Mouse (Mus musculus) intestine, postnatal 0 days (tissue): ENCODE data around the gene Vmn1r139. TPM values are rescaled to one million over a fixed set of nuclear protein-coding genes. Genes with fewer than 3 reads are reported as not detected.
"Not testable (repeated sequence)": the region's sequence is repeated elsewhere in the genome, so short reads cannot be mapped to it uniquely, and the experiment has no call there.

Source experiments
- ATAC-seq: fragments of 200-750 bp; cut with Nextera tagmentation; 2 replicates; pipeline ENCODE4 v1.8.0; 2017; ENCODE audit warnings: mild to moderate bottlenecking, moderate TSS enrichment, moderate library complexity
- H3K27ac ChIP-seq: fragments of 300-500 bp; sonication (generic); 2 replicates; pipeline ENCODE4 v1.5.1; 2014; ENCODE audit warnings: mild to moderate bottlenecking, low read depth, low read length, moderate library complexity
- H3K27me3 ChIP-seq: fragments of 300-500 bp; sonication (generic); replicated peaks from 2 replicates; pipeline ENCODE4 v1.6.1; 2014; ENCODE audit warnings: low read length, mixed read lengths; ENCODE audit not compliant: control insufficient read depth, insufficient read depth
- H3K36me3 ChIP-seq: fragments of 300-500 bp; sonication (generic); 2 replicates; pipeline ENCODE4 v1.6.1; 2014; ENCODE audit warnings: mild to moderate bottlenecking, moderate library complexity; ENCODE audit not compliant: control insufficient read depth, insufficient read depth
- H3K4me1 ChIP-seq: fragments of 300-500 bp; sonication (generic); replicated peaks from 2 replicates; pipeline ENCODE4 v1.6.1; 2014; ENCODE audit warnings: antibody characterized with exemption, low read length, mixed read lengths; ENCODE audit not compliant: control insufficient read depth, insufficient read depth
- H3K4me2 ChIP-seq: fragments of 300-500 bp; sonication (generic); replicated peaks from 2 replicates; pipeline ENCODE4 v1.6.1; 2014; ENCODE audit warnings: low read depth, mild to moderate bottlenecking, moderate library complexity
- H3K4me3 ChIP-seq: fragments of 300-500 bp; sonication (generic); 2 replicates; pipeline ENCODE4 v1.5.1; 2014; ENCODE audit warnings: low read depth, low read length
- H3K9ac ChIP-seq: fragments of 300-500 bp; sonication (generic); 2 replicates; pipeline ENCODE4 v1.6.1; 2014; ENCODE audit warnings: mild to moderate bottlenecking, low read depth, low read length
- H3K9me3 ChIP-seq: fragments of 300-500 bp; sonication (generic); 2 replicates; pipeline ENCODE4 v1.6.1; 2016; ENCODE audit warnings: mixed run types; ENCODE audit not compliant: control insufficient read depth
- WGBS: fragments of 180-500 bp; shearing (Covaris S2); extraction: QIAGEN DNeasy Blood & Tissue Kit; methylation state at CpG from one replicate; pipeline ENCODE4 v1.1.7; 2014; 5-methylcytosine and 5-hydroxymethylcytosine counted together
- polyA plus RNA-seq: library from polyadenylated mRNA; unstranded; fragments of >200 nt; fragmentation: Nextera tagmentation; extraction: Ambion mirVana; gene quantifications from 2 replicates; pipeline ENCODE4 v1.2.1, GENCODE M21; 2015

Vmn1r139 gene
- polyA plus RNA-seq, result not detected in 2 replicates

DNA sequence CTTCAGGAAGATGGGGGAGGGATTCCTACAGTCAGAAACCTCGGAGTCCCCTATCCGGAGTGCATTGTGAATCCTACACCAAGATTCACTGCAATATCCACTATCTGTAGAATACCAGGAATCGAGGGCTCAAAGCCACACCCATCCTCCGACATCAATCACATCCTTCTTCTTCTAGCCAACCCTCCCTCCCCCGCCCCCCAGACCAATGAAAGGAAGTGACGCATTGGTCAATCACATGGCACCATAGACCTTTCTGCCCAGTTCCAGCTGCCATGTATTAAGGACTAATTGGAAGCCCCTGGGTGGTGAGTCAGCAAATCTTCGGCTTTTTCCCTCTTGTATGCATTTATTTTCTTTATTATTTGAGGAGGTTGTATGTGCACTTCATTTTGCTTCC lies at the start of gene Vmn1r139:
TSS of gene Vmn1r139 (plus strand) at position 301 of the 400 bp plus-strand sequence.
- H3K9me3 ChIP-seq, H3K27ac ChIP-seq, ATAC-seq, H3K4me2 ChIP-seq, H3K27me3 ChIP-seq, H3K4me3 ChIP-seq, H3K4me1 ChIP-seq, H3K9ac ChIP-seq, H3K36me3 ChIP-seq: not testable (repeated sequence)
- WGBS, result no CpG with 5 or more reads among the region's 7 CpGs

DNA sequence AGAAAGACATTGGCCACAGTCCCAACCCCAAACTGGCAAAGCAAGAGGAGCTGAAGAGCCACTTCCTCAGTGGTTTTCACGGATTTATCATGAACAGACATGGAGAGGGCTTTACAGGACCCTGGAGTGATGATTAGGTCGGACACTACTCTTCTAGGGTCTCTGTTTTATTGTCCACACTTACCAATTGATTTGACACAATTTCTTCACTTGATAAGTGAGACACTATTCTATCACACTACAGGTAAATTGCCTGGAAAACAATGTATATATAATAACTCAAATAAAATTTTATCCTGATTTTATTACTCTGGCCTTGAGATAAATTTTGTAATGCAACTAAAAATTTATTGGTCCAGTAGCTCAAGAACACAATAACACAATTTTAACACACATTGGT lies 40.1 kb upstream of the Vmn1r139 start, which contains the start of gene Vmn1r138:
TSS of gene Vmn1r138 (minus strand) at position 101 of the 400 bp plus-strand sequence.
- H3K27ac ChIP-seq, H3K4me2 ChIP-seq, ATAC-seq, H3K9ac ChIP-seq, H3K4me3 ChIP-seq, H3K36me3 ChIP-seq, H3K4me1 ChIP-seq, H3K9me3 ChIP-seq, H3K27me3 ChIP-seq: not testable (repeated sequence)
- no CpG with 5 or more reads among the region's 2 CpGs for WGBS

DNA sequence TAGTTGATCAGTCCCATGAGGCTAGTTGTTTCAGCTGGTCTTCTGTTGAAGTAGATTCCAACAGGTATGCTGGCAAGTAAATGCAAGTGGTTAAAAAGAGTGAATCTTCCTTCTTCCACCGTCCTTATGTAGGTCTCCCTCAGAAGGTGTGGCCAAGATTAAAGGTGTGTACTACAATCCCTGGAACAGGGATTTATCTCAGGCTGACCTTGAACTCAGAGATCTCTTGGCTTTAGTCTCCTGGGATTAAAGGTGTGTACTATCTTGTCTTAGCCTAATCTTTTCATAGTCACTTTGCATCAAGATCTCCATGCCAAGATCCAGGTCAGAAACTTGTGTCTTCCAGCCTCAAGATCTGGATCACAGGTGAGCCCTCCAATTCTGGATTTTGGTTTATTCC lies 12.7 kb upstream of the Vmn1r139 start, which contains the start of gene Gm6176:
TSS of gene Gm6176 (minus strand) at position 101 of the 400 bp plus-strand sequence.
- not testable (repeated sequence) for ATAC-seq, H3K9me3 ChIP-seq, H3K4me1 ChIP-seq, H3K4me3 ChIP-seq, H3K27ac ChIP-seq, H3K36me3 ChIP-seq, H3K27me3 ChIP-seq, H3K4me2 ChIP-seq, H3K9ac ChIP-seq
- WGBS, result no CpG with 5 or more reads among the region's 1 CpGs

DNA sequence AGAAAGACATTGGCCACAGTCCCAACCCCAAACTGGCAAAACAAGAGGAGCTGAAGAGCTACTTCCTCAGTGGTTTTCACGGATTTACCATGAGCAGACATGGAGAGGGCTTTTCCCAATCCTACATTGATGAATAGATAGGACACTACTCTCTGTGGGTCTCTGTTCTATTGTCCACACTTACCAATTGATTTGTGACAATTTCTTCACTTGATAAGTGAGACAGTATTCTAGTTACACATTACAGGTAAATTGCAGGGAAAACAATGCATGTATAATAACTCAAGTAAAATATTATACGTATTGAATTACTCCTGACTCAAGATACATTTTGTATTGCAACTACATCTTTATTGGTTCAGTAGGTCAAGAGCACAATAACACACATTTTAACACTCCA lies 49.3 kb downstream of the Vmn1r139 start, which contains the start of gene Gm16451:
TSS of gene Gm16451 (minus strand) at position 101 of the 400 bp plus-strand sequence.
- WGBS, result no CpG with 5 or more reads among the region's 2 CpGs
- ATAC-seq, H3K4me3 ChIP-seq, H3K4me2 ChIP-seq, H3K36me3 ChIP-seq, H3K27me3 ChIP-seq, H3K4me1 ChIP-seq, H3K27ac ChIP-seq, H3K9me3 ChIP-seq, H3K9ac ChIP-seq: not testable (repeated sequence)

DNA sequence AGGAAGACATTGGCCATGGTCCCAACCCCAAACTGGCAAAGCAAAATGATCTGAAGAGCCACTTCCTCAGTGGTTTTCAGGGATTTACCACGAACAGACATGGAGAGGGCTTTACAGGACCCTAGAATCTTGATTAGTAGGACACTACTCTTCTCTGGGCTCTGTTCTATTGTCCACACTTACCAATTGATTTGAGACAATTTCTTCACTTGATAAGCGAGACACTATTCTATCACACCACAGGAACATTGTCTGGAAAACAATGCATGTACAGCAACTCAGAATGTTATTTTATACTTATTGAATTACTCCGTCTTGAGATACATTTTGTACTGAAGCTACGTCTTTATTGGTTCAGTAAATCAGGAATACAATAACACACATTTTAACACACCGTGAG lies 65.8 kb downstream of the Vmn1r139 start, which contains the start of gene Gm10666:
TSS of gene Gm10666 (minus strand) at position 101 of the 400 bp plus-strand sequence.
- not testable (repeated sequence) for H3K4me3 ChIP-seq, ATAC-seq, H3K9ac ChIP-seq, H3K9me3 ChIP-seq, H3K4me1 ChIP-seq, H3K36me3 ChIP-seq, H3K27ac ChIP-seq, H3K27me3 ChIP-seq, H3K4me2 ChIP-seq
- no CpG with 5 or more reads among the region's 5 CpGs for WGBS

Other genes starting within 250 kb of the Vmn1r139 start
- gene Vmn1r135, start 236.7 kb upstream of the Vmn1r139 start, polyA plus RNA-seq, result not detected in 2 replicates
- gene Gm5725, start 224.8 kb upstream of the Vmn1r139 start, polyA plus RNA-seq, result not detected in 2 replicates
- gene Gm5891, start 147.8 kb upstream of the Vmn1r139 start, polyA plus RNA-seq, result not detected in 2 replicates
- gene Vmn1r137, start 74.5 kb upstream of the Vmn1r139 start, polyA plus RNA-seq, result not detected in 2 replicates
- gene Vmn1r138, start 40.2 kb upstream of the Vmn1r139 start, polyA plus RNA-seq, result not detected in 2 replicates
- not detected in 2 replicates for gene Gm6176, start 12.8 kb upstream of the Vmn1r139 start, polyA plus RNA-seq
- gene Gm16451, start 49.2 kb downstream of the Vmn1r139 start, polyA plus RNA-seq, result not detected in 2 replicates
- gene Gm10666, start 65.7 kb downstream of the Vmn1r139 start, polyA plus RNA-seq, result not detected in 2 replicates
- not detected in 2 replicates for gene Vmn1r142, start 95.0 kb downstream of the Vmn1r139 start, polyA plus RNA-seq
- not detected in 2 replicates for gene Vmn1r143, start 120.3 kb downstream of the Vmn1r139 start, polyA plus RNA-seq
- not detected in 2 replicates for gene Gm8653, start 132.2 kb downstream of the Vmn1r139 start, polyA plus RNA-seq
- gene Gm8453, start 160.4 kb downstream of the Vmn1r139 start, polyA plus RNA-seq, result not detected in 2 replicates